Mouse (Mus musculus) CH12.LX (cell line): Measurements from ENCODE around the gene Theg. TPM values are rescaled to one million over a fixed set of nuclear protein-coding genes. Genes with fewer than 3 reads are reported as not detected.

Experiments
- DNase-seq: peaks from one replicate; pipeline ENCODE4 v3.0.0-alpha.2; 2013; ENCODE audit errors: extremely low read depth
- H3K27ac ChIP-seq: 2 replicates; pipeline ENCODE4 v1.5.1; 2012; ENCODE audit warnings: low read depth, mild to moderate bottlenecking, control low read depth, moderate library complexity; ENCODE audit not compliant: insufficient read depth
- H3K27me3 ChIP-seq: replicated peaks from 2 replicates; pipeline ENCODE3; 2012; ENCODE audit warnings: inconsistent platforms
- H3K36me3 ChIP-seq, 2 experiments: replicated peaks in 1 of 2; 2 replicates each; pipeline versions ENCODE3 to v1.6.1; 2012; ENCODE audit warnings: inconsistent platforms in 1 of 2, low read length in 1 of 2, mild to moderate bottlenecking in 1 of 2, mixed read lengths in 1 of 2, moderate library complexity in 1 of 2; ENCODE audit not compliant: control insufficient read depth in 1 of 2, insufficient read depth in 1 of 2
- H3K4me1 ChIP-seq, 2 experiments: 2 replicates each; pipeline ENCODE4 v1.6.1; 2012; ENCODE audit warnings: inconsistent platforms in 1 of 2, moderate library complexity in 1 of 2; ENCODE audit not compliant: insufficient read depth in 2 of 2, control insufficient read depth in 1 of 2
- H3K4me2 ChIP-seq: 2 replicates; pipeline ENCODE4 v1.6.1; 2012; ENCODE audit warnings: low read depth, mild to moderate bottlenecking, control low read depth; ENCODE audit not compliant: poor library complexity, insufficient read depth, severe bottlenecking
- H3K4me3 ChIP-seq, 3 experiments: fragments of 150-350 bp in 1 of 3; sonication (generic) in 1 of 3; replicated peaks in 1 of 3; 2 replicates each; pipeline versions ENCODE3 to v1.5.1; 2011 to 2012; ENCODE audit warnings: low read depth in 2 of 3, low read length in 2 of 3, mild to moderate bottlenecking in 2 of 3, moderate library complexity in 2 of 3, control low read depth in 1 of 3, improper control_type of control experiment in 1 of 3, inconsistent platforms in 1 of 3, mixed read lengths in 1 of 3; ENCODE audit not compliant: poor library complexity in 1 of 3
- H3K79me2 ChIP-seq: replicated peaks from 2 replicates; pipeline ENCODE4 v1.6.1; 2012; ENCODE audit warnings: mild to moderate bottlenecking, moderate library complexity; ENCODE audit not compliant: control insufficient read depth, poor library complexity, insufficient read depth, severe bottlenecking; ENCODE audit errors: extremely low read depth
- H3K9ac ChIP-seq: 2 replicates; pipeline ENCODE4 v1.6.1; 2012; ENCODE audit warnings: low read depth, mild to moderate bottlenecking, control low read depth, moderate library complexity; ENCODE audit not compliant: insufficient read depth
- H3K9me3 ChIP-seq: replicated peaks from 2 replicates; pipeline ENCODE3; 2012; ENCODE audit warnings: low read length, inconsistent platforms, mixed read lengths
- BHLHE40 ChIP-seq: IDR thresholded peaks from 2 replicates; pipeline ENCODE4 v1.6.1; 2011; ENCODE audit warnings: mild to moderate bottlenecking, low read depth, low read length, improper control_type of control experiment
- CHD1 ChIP-seq: IDR thresholded peaks from 2 replicates; pipeline ENCODE4 v1.6.1; 2012; ENCODE audit warnings: low read depth, low read length, improper control_type of control experiment, inconsistent platforms
- CTCF ChIP-seq, 2 experiments: IDR thresholded peaks in 1 of 2; conservative IDR thresholded peaks in 1 of 2; 2 replicates each; pipeline ENCODE4 v1.5.1; 2011 to 2012; ENCODE audit warnings: low read depth in 2 of 2, low read length in 2 of 2, improper control_type of control experiment in 1 of 2, inconsistent platforms in 1 of 2, mild to moderate bottlenecking in 1 of 2, moderate library complexity in 1 of 2
- E2F4 ChIP-seq: IDR thresholded peaks from 2 replicates; pipeline ENCODE4 v1.6.1; 2011; ENCODE audit warnings: low read depth, low read length, improper control_type of control experiment; ENCODE audit not compliant: insufficient replicate concordance
- ELF1 ChIP-seq: IDR thresholded peaks from 2 replicates; pipeline ENCODE4 v1.6.1; 2014; ENCODE audit warnings: low read depth, mild to moderate bottlenecking, inconsistent platforms, low read length, improper control_type of control experiment
- JUN ChIP-seq: IDR thresholded peaks from 2 replicates; pipeline ENCODE4 v1.6.1; 2011; ENCODE audit warnings: low read depth, mild to moderate bottlenecking, low read length, improper control_type of control experiment, moderate library complexity; ENCODE audit not compliant: insufficient read depth
- MAX ChIP-seq: IDR thresholded peaks from 2 replicates; pipeline ENCODE4 v1.6.1; 2011; ENCODE audit warnings: low read length, improper control_type of control experiment
- PAX5 ChIP-seq: IDR thresholded peaks from 2 replicates; pipeline ENCODE4 v1.6.1; 2012; ENCODE audit warnings: low read length, inconsistent platforms, mixed read lengths
- POLR2AphosphoS2 ChIP-seq: IDR thresholded peaks from 2 replicates; pipeline ENCODE4 v1.6.1; 2011; ENCODE audit warnings: low read depth, low read length, improper control_type of control experiment
- RAD21 ChIP-seq: IDR thresholded peaks from 2 replicates; pipeline ENCODE4 v1.6.1; 2011; ENCODE audit warnings: low read depth, mild to moderate bottlenecking, low read length, improper control_type of control experiment, moderate library complexity
- TBP ChIP-seq: conservative IDR thresholded peaks from 2 replicates; pipeline ENCODE4 v1.6.1; 2011; ENCODE audit warnings: low read depth, low read length, improper control_type of control experiment
- ZKSCAN1 ChIP-seq: IDR thresholded peaks from 2 replicates; pipeline ENCODE4 v1.6.1; 2012; ENCODE audit warnings: low read depth, inconsistent platforms, low read length, improper control_type of control experiment, borderline replicate concordance
- ZMIZ1 ChIP-seq: IDR thresholded peaks from 2 replicates; pipeline ENCODE4 v1.6.1; 2012; ENCODE audit warnings: low read depth, mild to moderate bottlenecking, inconsistent platforms, low read length, improper control_type of control experiment
- dilution Hi-C: fragments of 300-500 bp; cut with MboI; formaldehyde crosslinking; loops from 2 replicates; pipeline ENCODE4 v1.14.3; 2020; ENCODE audit warnings: low sequenced_read_pairs; ENCODE audit not compliant: extremely low pct_unique_long_range_greater_than_20kb, extremely low pct_ligation_motif_present
- in situ Hi-C: fragments of 300-500 bp; cut with MboI; formaldehyde crosslinking; loops from 3 replicates; pipeline ENCODE4 v1.14.3; 2019; ENCODE audit warnings: low sequenced_read_pairs, low pct_ligation_motif_present, low pct_unique_long_range_greater_than_20kb, mixed read lengths
- polyA plus RNA-seq: library from polyadenylated mRNA; unstranded; fragments of >175 nt; gene quantifications from 2 replicates; pipeline ENCODE4 v1.2.1, GENCODE M21; 2012; ENCODE audit warnings: low read depth; ENCODE audit not compliant: insufficient read length
- total RNA-seq, 2 experiments: library from RNA; depleted of rRNA; stranded (reverse); fragments of 300-350 nt in 1 of 2; fragments of >200 nt in 1 of 2; gene quantifications; 2 replicates each; pipeline ENCODE4 v1.2.3; 2012 to 2014

Theg gene
- total and polyA plus RNA-seq, 3 experiments, result not detected

DNA sequence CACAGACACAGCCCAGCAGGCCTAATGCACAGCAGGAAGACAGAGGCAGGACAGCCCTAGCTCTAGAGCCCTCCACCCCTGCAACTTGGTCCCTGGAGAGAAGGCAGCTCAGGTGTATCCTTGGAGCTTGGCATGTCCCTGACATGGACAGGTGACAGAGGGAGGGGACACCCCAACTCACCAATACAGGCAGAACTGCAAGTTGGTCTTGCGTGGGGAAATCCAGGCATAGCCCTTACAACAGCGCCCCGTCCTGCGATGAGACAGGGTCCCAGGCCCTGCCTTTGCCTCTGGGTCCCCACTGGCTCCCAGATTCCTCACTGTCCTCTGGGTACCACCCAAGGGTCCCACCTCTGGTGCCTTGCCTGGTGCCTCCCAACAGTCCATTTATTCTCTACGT, 1.4 kb downstream of the Theg start:
- Histone ChIP-seq H3K4me3 (no peak overlapping the region), H3K4me2 (no peak overlapping the region), H3K36me3 (no peaks in the 10 kb centered on the region), H3K27me3 (no peaks in the 10 kb centered on the region), H3K9me3 (no peaks in the 10 kb centered on the region), H3K79me2 (no peaks in the 10 kb centered on the region), H3K27ac (no peak overlapping the region), H3K4me1 (peaks cover 7 to 28% of the 10 kb centered on the region in 2 experiments; a peak in 3 of 4 replicates), H3K9ac (no peak overlapping the region)
- TF ChIP-seq JUN, result no peak
- no peak for TF ChIP-seq E2F4
- no peak for TF ChIP-seq PAX5
- TF ChIP-seq ELF1, result no peak
- TF ChIP-seq ZMIZ1, result no peak
- no peak for TF ChIP-seq MAX
- no peak for TF ChIP-seq RAD21
- TF ChIP-seq CTCF (conservative IDR thresholded peaks at IDR 0.05 in 1 of 2, IDR thresholded peaks at IDR 0.05 in 1 of 2; ENCODE audit: low read depth in 2 of 2, low read length in 2 of 2), result no peak
- no peak for TF ChIP-seq BHLHE40
- dilution Hi-C loops, result no loop called here
- no peak for DNase-seq
- in situ Hi-C loops, result no loop called here

DNA sequence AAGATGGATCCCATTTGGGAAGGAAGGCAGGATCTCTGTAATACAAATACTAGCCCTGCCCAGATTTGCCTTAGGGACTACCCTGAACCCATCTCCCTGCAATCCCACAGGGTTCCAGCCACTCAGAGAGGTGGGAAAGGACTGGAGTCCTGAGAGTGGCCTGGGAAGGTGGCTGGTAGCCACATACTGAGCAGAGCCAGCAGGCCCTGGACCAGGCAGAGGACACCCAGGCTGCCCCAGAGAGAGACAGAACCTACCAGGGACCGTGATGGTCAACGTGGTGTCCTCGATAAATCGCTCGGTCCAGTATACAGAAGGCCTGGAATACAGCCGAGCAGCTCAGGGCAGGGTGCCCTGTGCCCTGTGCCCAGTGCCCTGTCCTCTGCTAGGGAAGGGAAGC, 2.0 kb downstream of the Theg start:
- no peak for TF ChIP-seq TBP
- TF ChIP-seq ZKSCAN1, result no peak
- no peak for TF ChIP-seq RAD21
- no peak for TF ChIP-seq CHD1
- no peak overlapping the region for H3K9ac ChIP-seq
- peaks cover 7 to 28% of the 10 kb centered on the region in 2 experiments; a peak in 3 of 4 replicates for H3K4me1 ChIP-seq
- dilution Hi-C loops, result no loop called here
- in situ Hi-C loops, result no loop called here
- H3K9me3 ChIP-seq, result peaks cover 2% of the 10 kb centered on the region
- no peaks in the 10 kb centered on the region for H3K79me2 ChIP-seq
- H3K36me3 ChIP-seq, result no peaks in the 10 kb centered on the region
- DNase-seq, result no peak
- H3K27ac ChIP-seq, result no peak overlapping the region
- H3K27me3 ChIP-seq, result peaks cover 5% of the 10 kb centered on the region
- H3K4me3 ChIP-seq, result no peak overlapping the region
- no peak overlapping the region for H3K4me2 ChIP-seq

DNA sequence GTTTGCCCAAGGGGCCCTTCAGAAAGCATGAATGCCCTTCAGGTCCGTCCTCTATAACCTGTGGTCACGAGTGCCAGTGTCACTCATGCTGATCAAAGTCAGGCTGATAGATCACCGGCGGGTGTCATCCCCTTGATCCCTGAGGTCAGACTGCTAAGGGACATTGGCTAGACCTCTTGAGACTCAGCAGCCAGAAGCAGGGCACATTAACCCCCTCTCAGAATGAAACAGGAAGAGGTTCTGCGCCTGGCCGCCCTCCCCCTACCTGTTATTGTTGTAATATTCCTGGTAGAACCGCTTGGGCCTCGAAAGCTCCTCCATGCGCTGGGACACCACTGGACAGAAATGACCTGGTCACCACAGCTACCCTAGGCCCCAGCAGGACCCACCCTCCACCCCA, 2.7 kb downstream of the Theg start:
- DNase-seq, result peak; percentile 17
- no peak overlapping the region for H3K4me2 ChIP-seq
- peaks cover 12% of the 10 kb centered on the region for H3K27me3 ChIP-seq
- H3K9ac ChIP-seq, result no peak overlapping the region
- peaks cover 2% of the 10 kb centered on the region for H3K9me3 ChIP-seq
- no peaks in the 10 kb centered on the region for H3K36me3 ChIP-seq
- no peak overlapping the region for H3K4me3 ChIP-seq
- H3K27ac ChIP-seq, result no peak overlapping the region
- in situ Hi-C loops (no loop called here), dilution Hi-C loops (no loop called here)
- no peaks in the 10 kb centered on the region for H3K79me2 ChIP-seq
- no peak for TF ChIP-seq CTCF (conservative IDR thresholded peaks at IDR 0.05 in 1 of 2, IDR thresholded peaks at IDR 0.05 in 1 of 2; ENCODE audit: low read depth in 2 of 2, low read length in 2 of 2)
- no peak for TF ChIP-seq POLR2AphosphoS2
- TF ChIP-seq ELF1, result peak; percentile 50; the same call in 1 of the 2 replicates
- peaks cover 7 to 28% of the 10 kb centered on the region in 2 experiments; a peak in 3 of 4 replicates for H3K4me1 ChIP-seq
